Mouse (Mus musculus) liver, adult 2 months (tissue): ENCODE measurements at regions not wholly inside any gene's neighbourhood (a gene's known extent, or its start where the extent isn't known, plus 50 kb on each side); places are given as distances from the start of the nearest gene placed in this dataset.

Source experiments
- CTCF ChIP-seq: fragments of 200-500 bp; IDR thresholded peaks from 2 replicates; pipeline ENCODE4 v1.5.1; 2011; ENCODE audit warnings: low read depth, low read length, control low read depth
- POLR2A ChIP-seq: fragments of 200-500 bp; IDR thresholded peaks from 2 replicates; pipeline ENCODE4 v1.6.1; 2011; ENCODE audit warnings: low read length, control low read depth; ENCODE audit not compliant: insufficient read depth; ENCODE audit errors: extremely low read depth

- no peak for TF ChIP-seq CTCF
- TF ChIP-seq POLR2A, result no peak
These were observed 316.1 kb upstream of the Fam241a start for GRCm38 (mm10) chr3:128212256-128212655.
